Mouse (Mus musculus): ENCODE data around the gene Dr1. TPM values are rescaled to one million over a fixed set of nuclear protein-coding genes. Genes with fewer than 3 reads are reported as not detected.
A peak's percentile ranks its signal among the peaks of the same experiment; 100 is the strongest.
"Not testable (repeated sequence)": the region's sequence is repeated elsewhere in the genome, so short reads cannot be mapped to it uniquely, and the experiment has no call there.

Dr1 gene
- polyA plus RNA-seq (2012; rRNA removed): 24.7 and 25.2 TPM in 2 replicates

- Histone ChIP-seq H3K27ac (ENCODE audit: insufficient read depth, low read length) (peak within 1 kb of the TSS; percentile 94), H3K4me1 (ENCODE audit: control insufficient read depth, insufficient read depth, low read length) (peaks cover 1% of the 10 kb centered on the region; the same call in 1 of the 2 replicates), H3K4me3 (ENCODE audit: insufficient read depth, low read length) (peak within 1 kb of the TSS; percentile 98)
- TF ChIP-seq CTCF (IDR thresholded peaks at IDR 0.05; ENCODE audit: extremely low read depth, insufficient read depth, low read length) (no peak), POLR2A (IDR thresholded peaks at IDR 0.05; ENCODE audit: extremely low read depth, insufficient read depth, low read length) (peak; percentile 76)
Measured at GRCm38 (mm10) chr5:108268127-108269062, at the start of gene Dr1. Gene Dr1, plus strand, starts transcription at chr5:108268897.

GRCm38 (mm10) chr5:108224077-108224476, 44.6 kb upstream of the Dr1 start:
- no peak for TF ChIP-seq CTCF (IDR thresholded peaks at IDR 0.05; ENCODE audit: extremely low read depth, insufficient read depth, low read length)
- TF ChIP-seq POLR2A (IDR thresholded peaks at IDR 0.05; ENCODE audit: extremely low read depth, insufficient read depth, low read length): no peak
- H3K27ac ChIP-seq (ENCODE audit: insufficient read depth, low read length): no peak overlapping the region
- no peak overlapping the region for H3K4me3 ChIP-seq (ENCODE audit: insufficient read depth, low read length)
- H3K4me1 ChIP-seq (ENCODE audit: control insufficient read depth, insufficient read depth, low read length): no peaks in the 10 kb centered on the region

- Histone ChIP-seq H3K4me1 (ENCODE audit: control insufficient read depth, insufficient read depth, low read length) (no peaks in the 10 kb centered on the region), H3K4me3 (ENCODE audit: insufficient read depth, low read length) (no peak overlapping the region), H3K27ac (ENCODE audit: insufficient read depth, low read length) (no peak overlapping the region)
- TF ChIP-seq POLR2A (IDR thresholded peaks at IDR 0.05; ENCODE audit: extremely low read depth, insufficient read depth, low read length) (no peak), CTCF (IDR thresholded peaks at IDR 0.05; ENCODE audit: extremely low read depth, insufficient read depth, low read length) (no peak)
Measured at GRCm38 (mm10) chr5:108226159-108226558, 42.5 kb upstream of the Dr1 start.

- TF ChIP-seq POLR2A (IDR thresholded peaks at IDR 0.05; ENCODE audit: extremely low read depth, insufficient read depth, low read length) (no peak), CTCF (IDR thresholded peaks at IDR 0.05; ENCODE audit: extremely low read depth, insufficient read depth, low read length) (no peak)
- Histone ChIP-seq H3K27ac (ENCODE audit: insufficient read depth, low read length) (no peak overlapping the region), H3K4me1 (ENCODE audit: control insufficient read depth, insufficient read depth, low read length) (no peaks in the 10 kb centered on the region), H3K4me3 (ENCODE audit: insufficient read depth, low read length) (no peak overlapping the region)
Measured at GRCm38 (mm10) chr5:108246314-108246765, 22.4 kb upstream of the Dr1 start.

- TF ChIP-seq POLR2A (IDR thresholded peaks at IDR 0.05; ENCODE audit: extremely low read depth, insufficient read depth, low read length): no peak
- no peak for TF ChIP-seq CTCF (IDR thresholded peaks at IDR 0.05; ENCODE audit: extremely low read depth, insufficient read depth, low read length)
- H3K4me1 ChIP-seq (ENCODE audit: control insufficient read depth, insufficient read depth, low read length): no peaks in the 10 kb centered on the region
- H3K4me3 ChIP-seq (ENCODE audit: insufficient read depth, low read length): no peak overlapping the region
- no peak overlapping the region for H3K27ac ChIP-seq (ENCODE audit: insufficient read depth, low read length)
Measured at GRCm38 (mm10) chr5:108250033-108250432, 18.7 kb upstream of the Dr1 start.

- Histone ChIP-seq H3K27ac (ENCODE audit: insufficient read depth, low read length) (no peak overlapping the region), H3K4me1 (ENCODE audit: control insufficient read depth, insufficient read depth, low read length) (no peaks in the 10 kb centered on the region), H3K4me3 (ENCODE audit: insufficient read depth, low read length) (no peak overlapping the region)
- TF ChIP-seq POLR2A (IDR thresholded peaks at IDR 0.05; ENCODE audit: extremely low read depth, insufficient read depth, low read length): no peak
Measured at GRCm38 (mm10) chr5:108255259-108255658, 13.4 kb upstream of the Dr1 start.

GRCm38 (mm10) chr5:108262722-108263121, 6.0 kb upstream of the Dr1 start:
- Histone ChIP-seq H3K27ac (ENCODE audit: insufficient read depth, low read length) (no peak overlapping the region), H3K4me1 (ENCODE audit: control insufficient read depth, insufficient read depth, low read length) (no peaks in the 10 kb centered on the region; the same call in 1 of the 2 replicates), H3K4me3 (ENCODE audit: insufficient read depth, low read length) (no peak overlapping the region)
- TF ChIP-seq POLR2A (IDR thresholded peaks at IDR 0.05; ENCODE audit: extremely low read depth, insufficient read depth, low read length) (no peak), CTCF (IDR thresholded peaks at IDR 0.05; ENCODE audit: extremely low read depth, insufficient read depth, low read length) (no peak)

- not testable (repeated sequence) for H3K27ac ChIP-seq (ENCODE audit: insufficient read depth, low read length); H3K4me1 ChIP-seq (ENCODE audit: control insufficient read depth, insufficient read depth, low read length); H3K4me3 ChIP-seq (ENCODE audit: insufficient read depth, low read length)
Measured at GRCm38 (mm10) chr5:108263785-108264184, 4.9 kb upstream of the Dr1 start.

GRCm38 (mm10) chr5:108266990-108267389, 1.7 kb upstream of the Dr1 start:
- Histone ChIP-seq H3K4me3 (ENCODE audit: insufficient read depth, low read length) (no peak overlapping the region), H3K27ac (ENCODE audit: insufficient read depth, low read length) (no peak overlapping the region), H3K4me1 (ENCODE audit: control insufficient read depth, insufficient read depth, low read length) (peaks cover 1% of the 10 kb centered on the region; the same call in 1 of the 2 replicates)
- no peak for TF ChIP-seq CTCF (IDR thresholded peaks at IDR 0.05; ENCODE audit: extremely low read depth, insufficient read depth, low read length)
- TF ChIP-seq POLR2A (IDR thresholded peaks at IDR 0.05; ENCODE audit: extremely low read depth, insufficient read depth, low read length): no peak

Measured in cortical plate, adult 2 months (tissue).